Mouse (Mus musculus): Measurements from ENCODE around the gene Tbc1d8.

DNA sequence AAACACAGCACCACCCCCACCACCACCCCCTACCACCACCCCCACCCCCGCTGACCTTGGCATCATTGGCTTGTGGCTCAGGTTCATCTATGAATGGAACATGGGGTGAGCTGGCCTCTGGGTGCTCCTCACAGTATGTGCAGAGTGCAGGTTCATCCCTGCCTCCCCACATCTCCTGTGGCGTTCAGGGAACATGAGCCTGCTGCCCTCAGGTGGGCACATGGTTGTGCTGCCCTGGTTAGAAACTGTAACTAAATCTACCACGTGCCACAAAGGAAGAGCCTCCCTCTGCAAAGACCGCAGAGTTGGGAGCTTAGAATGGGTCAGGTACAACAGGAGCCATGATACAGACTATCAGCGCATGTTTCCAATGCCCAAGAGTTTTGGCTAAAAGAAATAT, 135.3 kb downstream of the Tbc1d8 start:
- no peak for TF ChIP-seq MYB (IDR thresholded peaks at IDR 0.05; ENCODE audit: low read depth, low read length)
- TF ChIP-seq NRF1 (IDR thresholded peaks at IDR 0.05; ENCODE audit: insufficient read depth, low read depth, low read length, poor library complexity, severe bottlenecking): no peak
- no peak for TF ChIP-seq POLR2A (IDR thresholded peaks at IDR 0.05; ENCODE audit: control insufficient read depth in 1 of 2, insufficient read depth in 1 of 2, low read depth in 1 of 2, low read length in 2 of 2, poor library complexity in 1 of 2)
